Mouse (Mus musculus) heart, adult 2 months (tissue): ENCODE data around the gene Pcdh19. TPM values are rescaled to one million over a fixed set of nuclear protein-coding genes. Genes with fewer than 3 reads are reported as not detected.

Experiments used
- DNase-seq, 2 experiments: peaks; one replicate each; pipeline ENCODE4 v3.0.0; 2021
- H3K27ac ChIP-seq: fragments of 200-600 bp; 2 replicates; pipeline ENCODE4 v1.8.1; 2022
- H3K27me3 ChIP-seq: fragments of 200-500 bp; 2 replicates; pipeline ENCODE4 v1.6.1; 2012; ENCODE audit warnings: mild to moderate bottlenecking, low read length, inconsistent platforms, mixed read lengths; ENCODE audit not compliant: control insufficient read depth, insufficient read depth
- H3K36me3 ChIP-seq: fragments of 200-500 bp; 2 replicates; pipeline ENCODE4 v1.6.1; 2012; ENCODE audit warnings: low read length, inconsistent platforms; ENCODE audit not compliant: control insufficient read depth, insufficient read depth
- H3K4me1 ChIP-seq: fragments of 200-500 bp; 2 replicates; pipeline ENCODE4 v1.6.1; 2011; ENCODE audit warnings: low read length; ENCODE audit not compliant: control insufficient read depth, insufficient read depth
- H3K4me3 ChIP-seq: fragments of 200-600 bp; 2 replicates; pipeline ENCODE4 v1.8.1; 2022
- H3K79me2 ChIP-seq: fragments of 200-500 bp; replicated peaks from 2 replicates; pipeline ENCODE4 v1.6.1; 2012; ENCODE audit warnings: mild to moderate bottlenecking, inconsistent platforms, low read length, moderate library complexity, mixed read lengths; ENCODE audit not compliant: control insufficient read depth, insufficient read depth
- H3K9ac ChIP-seq: fragments of 200-500 bp; 2 replicates; pipeline ENCODE4 v1.6.1; 2012; ENCODE audit warnings: low read depth, mild to moderate bottlenecking, control low read depth, inconsistent platforms, low read length, mixed read lengths
- CTCF ChIP-seq: fragments of 200-600 bp; IDR thresholded peaks from 2 replicates; pipeline ENCODE4 v1.8.1; 2022; ENCODE audit warnings: antibody characterized with exemption, mild to moderate bottlenecking, moderate library complexity
- EP300 ChIP-seq: fragments of 200-500 bp; IDR thresholded peaks from 2 replicates; pipeline ENCODE4 v1.6.1; 2011; ENCODE audit warnings: low read depth, low read length, control low read depth; ENCODE audit not compliant: insufficient read depth
- POLR2A ChIP-seq: fragments of 200-500 bp; IDR thresholded peaks from 2 replicates; pipeline ENCODE4 v1.6.1; 2011; ENCODE audit warnings: mild to moderate bottlenecking, low read depth, low read length, control low read depth; ENCODE audit not compliant: insufficient read depth
- WGBS: fragments of 180-500 bp; shearing (Covaris S2); methylation state at CpG from one replicate; pipeline ENCODE4 v1.1.7; 2018; 5-methylcytosine and 5-hydroxymethylcytosine counted together
- intact Hi-C: fragments of 180-260 bp; cut with DNase I; formaldehyde crosslinking; loops from one replicate; pipeline ENCODE4 v1.15.1; 2025
- polyA plus RNA-seq: library from polyadenylated mRNA; depleted of rRNA; stranded (reverse); fragments of >200 nt; gene quantifications from 2 replicates; pipeline ENCODE4 v1.2.3, GENCODE M21; 2012
- total RNA-seq, 2 experiments: library from RNA; stranded (reverse); gene quantifications; 2 replicates each; pipeline ENCODE4 v1.2.3; 2021

The Pcdh19 gene
- total and polyA plus RNA-seq, 3 experiments = 1.9 to 8.5 (median 7.9) TPM

GRCm38 (mm10) chrX:133696461-133696860, 7.7 kb upstream of the Pcdh19 start:
- H3K9ac ChIP-seq = no peak overlapping the region
- H3K27me3 ChIP-seq = no peaks in the 10 kb centered on the region
- no peak overlapping the region for H3K4me3 ChIP-seq
- 33% methylated on average over 4 of the region's 4 CpGs for WGBS
- H3K36me3 ChIP-seq = no peaks in the 10 kb centered on the region
- TF ChIP-seq EP300 = no peak
- TF ChIP-seq CTCF = no peak
- no peak for TF ChIP-seq POLR2A
- H3K4me1 ChIP-seq = peaks cover 4% of the 10 kb centered on the region
- no peaks in the 10 kb centered on the region for H3K79me2 ChIP-seq
- no peak for DNase-seq
- H3K27ac ChIP-seq = no peak overlapping the region
- intact Hi-C loops = loop anchor here (10.0 kb wide), 1 partner anchor 358 kb away; the partner anchor contains the start of gene Cstf2

- Histone ChIP-seq H3K27ac (peak overlapping the region; percentile 66), H3K36me3 (no peaks in the 10 kb centered on the region), H3K27me3 (no peaks in the 10 kb centered on the region), H3K4me1 (peaks cover 4% of the 10 kb centered on the region), H3K79me2 (no peaks in the 10 kb centered on the region), H3K9ac (no peak overlapping the region), H3K4me3 (no peak overlapping the region)
- 37% methylated on average over 5 of the region's 5 CpGs for WGBS
- intact Hi-C loops = loop anchor here (2.0 to 10.0 kb wide), 4 partner anchors 60 to 362 kb away; partner anchors contain the start of gene Cstf2
- DNase-seq = peak; percentile 51 to 69
- TF ChIP-seq EP300 = no peak
- TF ChIP-seq CTCF = no peak
- TF ChIP-seq POLR2A = no peak
Measured at GRCm38 (mm10) chrX:133693037-133693760, 4.4 kb upstream of the Pcdh19 start.

DNA sequence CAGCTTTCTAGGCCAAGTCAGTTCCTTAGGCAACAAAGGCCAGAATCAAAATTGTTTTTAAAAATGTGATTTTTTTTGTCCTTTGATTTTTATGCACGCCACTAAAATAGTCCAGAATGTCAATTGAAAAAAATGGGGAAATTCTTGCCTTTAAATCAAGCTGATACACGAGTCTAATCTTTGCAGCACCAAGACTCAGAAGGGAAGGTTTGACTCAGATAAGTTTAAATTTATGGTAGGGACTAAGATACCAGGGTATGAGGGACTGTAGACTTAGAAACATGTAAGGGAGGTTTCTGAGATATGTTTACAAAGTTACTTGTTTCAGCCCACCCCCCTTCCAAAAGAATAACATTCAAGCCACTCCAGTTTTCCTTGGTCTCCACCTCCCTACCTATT, 3.6 kb upstream of the Pcdh19 start:
- Histone ChIP-seq H3K4me1 (peaks cover 4% of the 10 kb centered on the region), H3K79me2 (no peaks in the 10 kb centered on the region), H3K36me3 (no peaks in the 10 kb centered on the region), H3K27me3 (no peaks in the 10 kb centered on the region), H3K4me3 (no peak overlapping the region), H3K9ac (no peak overlapping the region), H3K27ac (peak overlapping the region; percentile 57)
- DNase-seq = no peak
- TF ChIP-seq POLR2A (no peak), CTCF (no peak), EP300 (no peak)
- intact Hi-C loops = loop anchor here (2.0 to 10.0 kb wide), 4 partner anchors 60 to 362 kb away; partner anchors contain the start of gene Cstf2
- 23% methylated on average over 2 of the region's 2 CpGs for WGBS

- Histone ChIP-seq H3K9ac (0 out of 2 replicates have a peak overlapping the region, but pooled peaks have one; percentile 38), H3K27ac (peak overlapping the region; percentile 44), H3K27me3 (peaks cover 2% of the 10 kb centered on the region; the same call in 1 of the 2 replicates), H3K36me3 (no peaks in the 10 kb centered on the region), H3K79me2 (no peaks in the 10 kb centered on the region; the same call in 1 of the 2 replicates), H3K4me1 (peaks cover 4% of the 10 kb centered on the region), H3K4me3 (peak overlapping the region; percentile 39)
- intact Hi-C loops = loop anchor here (2.0 to 10.0 kb wide), 4 partner anchors 61 to 363 kb away; partner anchors contain the start of gene Cstf2
- TF ChIP-seq EP300 = no peak
- TF ChIP-seq POLR2A = no peak
- TF ChIP-seq CTCF = peak; percentile 82
- DNase-seq = peak; percentile 53 to 54
- 11% methylated on average over 12 of the region's 12 CpGs for WGBS
Measured at GRCm38 (mm10) chrX:133691581-133692391, 3.0 kb upstream of the Pcdh19 start.

DNA sequence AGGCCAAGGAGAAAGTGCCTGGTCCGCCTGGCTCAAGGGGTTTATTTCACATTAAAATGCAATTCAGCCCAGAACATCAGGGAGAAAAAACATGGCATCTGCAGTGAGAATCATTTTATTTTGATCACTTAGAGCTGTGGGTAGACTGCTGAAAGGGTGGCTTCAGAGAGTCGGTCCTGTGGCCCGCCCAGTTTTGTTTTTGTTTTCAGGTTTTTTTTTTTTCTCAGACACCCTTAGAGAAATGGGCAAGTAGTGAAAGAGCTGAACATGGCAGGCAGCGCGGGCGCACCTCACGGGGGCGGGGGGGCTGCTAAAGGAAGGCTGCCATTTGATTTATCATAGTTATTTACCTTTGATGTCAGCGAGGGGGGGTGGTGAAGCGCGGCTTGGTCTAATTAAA, 2.0 kb upstream of the Pcdh19 start:
- no peak for DNase-seq
- Histone ChIP-seq H3K36me3 (no peaks in the 10 kb centered on the region), H3K4me1 (peaks cover 5% of the 10 kb centered on the region), H3K27me3 (peaks cover 2% of the 10 kb centered on the region; the same call in 1 of the 2 replicates), H3K27ac (peak overlapping the region; percentile 44), H3K79me2 (no peaks in the 10 kb centered on the region; the same call in 1 of the 2 replicates), H3K4me3 (peak overlapping the region; percentile 39), H3K9ac (peak overlapping the region; percentile 25; the same call in 1 of the 2 replicates)
- WGBS = 16% methylated on average over 11 of the region's 11 CpGs
- TF ChIP-seq CTCF (no peak), POLR2A (no peak), EP300 (no peak)
- intact Hi-C loops = loop anchor here (5.0 to 10.0 kb wide), 3 partner anchors 84 to 364 kb away; partner anchors contain the start of gene Cstf2
